ENCODE assay signal across 14 mouse cellular contexts in genomic region chr9:71726121-71726520, GRCm38 (mm10). TPM values are rescaled to one million over a fixed set of nuclear protein-coding genes. Genes with fewer than 3 reads are reported as not detected.
DNase-seq lines count a peak whose midpoint lies in the region; ATAC-seq and TF ChIP-seq lines count a peak whose summit lies in the region.
"Had no signal": no experiment of that assay in that cellular context is flagged by ENCODE, and none has a peak within 500 bp of the region (broad histone marks: within the 10 kb centered on the region; RNA-seq: fewer than 3 reads in every experiment).

No protein-coding gene starts in this region.

- no peak overlapping the region for H3K4me3 ChIP-seq in liver, adult 2 months (ENCODE audit: insufficient read depth, low read depth, low read length)
- no peak overlapping the region for H3K4me3 ChIP-seq in gastrocnemius, adult 2 months
- no peak overlapping the region for H3K4me3 ChIP-seq in forebrain, postnatal 0 days (ENCODE audit: low read depth, low read length)
- H3K4me3 ChIP-seq: midbrain, embryonic 10.5 days; neural tube, embryonic 13.5 days had no signal

- peaks cover 24% of the 10 kb centered on the region; the same call in 1 of the 2 replicates for H3K79me2 ChIP-seq in liver, adult 2 months (ENCODE audit: control insufficient read depth, insufficient read depth, low read length)

- H3K9ac ChIP-seq in liver, adult 2 months (ENCODE audit: low read depth, low read length): no peak overlapping the region
- no peak overlapping the region for H3K9ac ChIP-seq in forebrain, postnatal 0 days
- H3K9ac ChIP-seq: liver, embryonic 14.5 days; neural tube, embryonic 13.5 days had no signal

- no peaks in the 10 kb centered on the region for H3K27me3 ChIP-seq in liver, adult 2 months (ENCODE audit: control insufficient read depth, insufficient read depth, low read length)
- no peaks in the 10 kb centered on the region for H3K27me3 ChIP-seq in forebrain, postnatal 0 days (ENCODE audit: insufficient read depth, low read length)
- H3K27me3 ChIP-seq: neural tube, embryonic 13.5 days had no signal

- no peak overlapping the region for H3K4me2 ChIP-seq in forebrain, postnatal 0 days (ENCODE audit: low read depth)
- H3K4me2 ChIP-seq: neural tube, embryonic 13.5 days had no signal

- TF ChIP-seq CTCF in liver, adult 2 months (IDR thresholded peaks at IDR 0.05; ENCODE audit: low read depth, low read length): no peak
- no peak for TF ChIP-seq CTCF in gastrocnemius, adult 2 months (IDR thresholded peaks at IDR 0.05)
- TF ChIP-seq CTCF in forebrain, postnatal 0 days (IDR thresholded peaks at IDR 0.05; ENCODE audit: low read depth): no peak

- DNase-seq in liver, adult 2 months (ENCODE audit: extremely low read depth, low read depth, low spot score): peak; percentile 98
- DNase-seq in liver: no peak
- peak; percentile 42 to 54 for DNase-seq in adrenal gland, adult 18-20 months (ENCODE audit: low spot score in 2 of 2)
- DNase-seq in gastrocnemius, adult 2 months: peak; percentile 66
- peak; percentile 48 for DNase-seq in heart, postnatal 4 days
- no peak for DNase-seq in spleen, postnatal 10 days (ENCODE audit: low spot score in 2 of 2)
- no peak for DNase-seq in forebrain, postnatal 0 days
- DNase-seq: layer of hippocampus, postnatal 36 days; thymus, adult 2 months had no signal

- WGBS in liver, adult 2 months: 18% methylated on average over 3 of the region's 3 CpGs
- 85% methylated on average over 3 of the region's 3 CpGs for WGBS in forebrain, postnatal 0 days

- H3K4me1 ChIP-seq in liver, adult 2 months (ENCODE audit: control insufficient read depth, insufficient read depth, low read length): peaks cover 16% of the 10 kb centered on the region
- H3K4me1 ChIP-seq in forebrain, postnatal 0 days (ENCODE audit: insufficient read depth): peaks cover 4% of the 10 kb centered on the region; the same call in 1 of the 2 replicates

- intact Hi-C loops in gastrocnemius, adult 2 months (cut with DNase I): no loop called here

- ATAC-seq in activated CD4-positive, CD25-positive, alpha-beta regulatory T cell, adult 4 months: no peak
- no peak for ATAC-seq in forebrain, postnatal 0 days
- ATAC-seq: inflammation-experienced regulatory T-cells, adult 6 months had no signal

- TF ChIP-seq POLR2A in liver, adult 2 months (IDR thresholded peaks at IDR 0.05; ENCODE audit: extremely low read depth, insufficient read depth, low read length): no peak

- peak overlapping the region; percentile 86 for H3K27ac ChIP-seq in liver, adult 2 months (replicated peaks; ENCODE audit: insufficient read depth, low read depth, low read length)
- no peak overlapping the region for H3K27ac ChIP-seq in gastrocnemius, adult 2 months
- H3K27ac ChIP-seq in forebrain, postnatal 0 days (ENCODE audit: low read depth, low read length): no peak overlapping the region
- H3K27ac ChIP-seq: liver, embryonic 14.5 days; midbrain, embryonic 10.5 days; neural tube, embryonic 13.5 days had no signal

- no peaks in the 10 kb centered on the region for H3K9me3 ChIP-seq in forebrain, postnatal 0 days (ENCODE audit: low read length)
- H3K9me3 ChIP-seq: midbrain, embryonic 10.5 days; neural tube, embryonic 13.5 days had no signal

- peaks cover 12% of the 10 kb centered on the region; the same call in 1 of the 2 replicates for H3K36me3 ChIP-seq in liver, adult 2 months (ENCODE audit: control insufficient read depth, insufficient read depth, low read length)
- H3K36me3 ChIP-seq in forebrain, postnatal 0 days (ENCODE audit: insufficient read depth): no peaks in the 10 kb centered on the region
- H3K36me3 ChIP-seq: midbrain, embryonic 10.5 days; neural tube, embryonic 13.5 days had no signal

RNA-seq across cellular contexts. Expression of gene Cgnl1, which starts 45.3 kb away (rescaled TPM):
- 22.4 and 25.0 TPM in 2 replicates for total RNA-seq in liver, adult 2 months (2014; rRNA removed)
- 16.3 and 17.2 TPM in 2 replicates for polyA plus RNA-seq in liver, adult 2 months (2012; rRNA removed)
- 100 to 1,000 TPM in 1 of 2 experiments, 10 to 100 TPM in 1; 92.4 to 105 TPM for total RNA-seq in adrenal gland, adult 18-20 months (2021)
- total RNA-seq in gastrocnemius, adult 2 months (2021): 1 to 10 TPM; 3.5 to 8.1 TPM
- 10 to 100 TPM; 55.8 to 56.7 TPM for total RNA-seq in heart, postnatal 4 days (2021)
- not detected for polyA plus RNA-seq in activated CD4-positive, CD25-positive, alpha-beta regulatory T cell, adult 4 months (2017; shearing (Covaris generic))
- total RNA-seq in forebrain, postnatal 0 days (2014; rRNA removed): 5.8 and 8.5 TPM in 2 replicates
- polyA plus RNA-seq in forebrain, postnatal 0 days (2015; fragmentation: Nextera tagmentation; extraction: Ambion mirVana): 3.4 and 5.0 TPM in 2 replicates
- polyA plus RNA-seq: inflammation-experienced regulatory T-cells, adult 6 months had no signal

Comparison
In these comparisons a context has a peak if more than half of its experiments do, and no peak if none do; other contexts are left out.
1. DNase-seq: peak in liver, adult 2 months (single experiment), adrenal gland, adult 18-20 months (2 of 2), gastrocnemius, adult 2 months (single experiment) and heart, postnatal 4 days (single experiment); none in liver (single experiment), spleen, postnatal 10 days (0 of 2) and forebrain, postnatal 0 days (single experiment).